Mouse (Mus musculus) cerebellum, postnatal 36 days (tissue): Measurements from ENCODE around the gene Pik3cg.

Experiments
- DNase-seq, 2 experiments: peaks; one replicate each; pipeline ENCODE4 v3.0.0; 2021 to 2022; ENCODE audit warnings: mixed read lengths in 2 of 2

Pik3cg gene

GRCm38 (mm10) chr12:32143151-32143550 lies 65.3 kb downstream of the Pik3cg start:
- DNase-seq: no peak

- no peak for DNase-seq
Observed at GRCm38 (mm10) chr12:32141766-32142165, 66.7 kb downstream of the Pik3cg start.

GRCm38 (mm10) chr12:32138831-32139230 lies 69.6 kb downstream of the Pik3cg start:
- DNase-seq: no peak

GRCm38 (mm10) chr12:32138362-32138761 lies 70.1 kb downstream of the Pik3cg start:
- DNase-seq: no peak

- no peak for DNase-seq
Observed at GRCm38 (mm10) chr12:32137542-32137941, 70.9 kb downstream of the Pik3cg start.

GRCm38 (mm10) chr12:32127599-32128507 lies 80.6 kb downstream of the Pik3cg start:
- no peak for DNase-seq

- no peak for DNase-seq
Observed at GRCm38 (mm10) chr12:32127158-32127557, 81.3 kb downstream of the Pik3cg start.

- no peak for DNase-seq
Observed at GRCm38 (mm10) chr12:32124456-32124855, 84.0 kb downstream of the Pik3cg start.

GRCm38 (mm10) chr12:32124030-32124429 lies 84.4 kb downstream of the Pik3cg start:
- no peak for DNase-seq

- DNase-seq: no peak
Observed at GRCm38 (mm10) chr12:32123559-32123958, 84.9 kb downstream of the Pik3cg start.
